In the genomic region with DNA sequence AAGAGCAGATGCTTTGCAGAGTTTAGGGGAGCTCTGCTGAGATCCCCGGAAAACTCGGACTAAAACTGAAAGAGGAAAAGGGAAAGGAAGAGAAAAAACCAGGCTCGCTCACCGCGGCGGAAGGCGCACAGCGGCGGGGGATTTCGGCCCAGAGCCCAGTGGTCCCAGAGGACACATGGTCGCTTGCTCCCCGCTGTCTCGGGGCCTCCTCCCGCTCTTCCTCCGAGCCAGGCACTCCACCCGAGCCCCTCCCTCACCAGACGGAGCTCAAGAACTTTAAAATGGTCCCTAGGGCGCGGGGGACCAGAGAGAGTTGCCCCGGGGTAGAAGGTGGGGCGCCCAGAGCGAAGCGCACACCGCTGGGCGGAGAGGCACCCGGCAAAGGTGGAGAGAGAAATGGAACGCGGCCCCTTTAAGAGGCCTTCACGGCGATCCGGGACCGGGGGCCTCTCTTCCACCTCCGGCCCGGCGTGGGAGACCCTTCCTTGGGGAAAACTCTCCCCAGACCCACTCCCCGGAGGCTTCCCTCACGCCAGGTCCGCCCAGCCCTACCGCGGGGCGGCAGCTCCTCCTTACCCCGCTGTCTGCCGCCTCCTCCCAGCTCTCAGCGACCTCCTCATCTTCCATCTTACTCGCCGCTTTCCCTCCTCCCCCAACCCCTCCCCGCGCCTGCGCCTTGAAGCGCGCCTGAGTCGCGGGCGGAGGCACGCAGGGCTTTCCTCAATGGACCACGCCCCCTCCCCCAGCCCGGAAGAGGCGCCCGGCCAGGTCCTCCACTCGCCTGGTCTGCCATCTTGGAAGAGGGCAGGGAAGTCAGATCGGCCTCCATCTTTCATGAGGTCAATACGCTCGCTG, we compare ENCODE assay signal across 8 mouse cellular contexts. TPM values are rescaled to one million over a fixed set of nuclear protein-coding genes. Genes with fewer than 3 reads are reported as not detected.
DNase-seq lines count a peak whose midpoint lies in the region; ATAC-seq and TF ChIP-seq lines count a peak whose summit lies in the region.

A gene (minus strand): TSS at position 660 of the 855 bp plus-strand sequence.

- H3K4me3 ChIP-seq in CH12.LX (replicated peaks in 1 of 3; ENCODE audit: low read depth in 2 of 3, low read length in 2 of 3, poor library complexity in 1 of 3) = peak within 1 kb of the TSS; percentile 73 to 88 (median 73)
- H3K4me3 ChIP-seq in forebrain, embryonic 12.5 days (replicated peaks) = peak within 1 kb of the TSS; percentile 89
- H3K4me3 ChIP-seq in heart, postnatal 0 days (ENCODE audit: low read depth, low read length) = peak within 1 kb of the TSS; percentile 79
- peak within 1 kb of the TSS; percentile 90 for H3K4me3 ChIP-seq in liver, embryonic 16.5 days (ENCODE audit: low read depth, low read length)
- H3K4me3 ChIP-seq in neural tube, embryonic 13.5 days = peak within 1 kb of the TSS; percentile 92
- H3K4me3 ChIP-seq in testis, adult 2 months (ENCODE audit: control insufficient read depth, low read depth, low read length) = peak within 1 kb of the TSS; percentile 91

- peaks cover 46% of the 10 kb centered on the region for H3K79me2 ChIP-seq in CH12.LX (replicated peaks; ENCODE audit: control insufficient read depth, extremely low read depth, insufficient read depth, poor library complexity, severe bottlenecking)

- TF ChIP-seq EP300 in CH12.LX (IDR thresholded peaks at IDR 0.05; ENCODE audit: low read length) = 0 out of 2 replicates have a peak, but pooled peaks have one; percentile 19
- TF ChIP-seq EP300 in heart, postnatal 0 days (IDR thresholded peaks at IDR 0.05; ENCODE audit: low read depth) = peak; percentile 56; the same call in 1 of the 2 replicates

- ATAC-seq in forebrain, embryonic 12.5 days (ENCODE audit: low FRiP score) = peak; percentile 93
- peak; percentile 96 for ATAC-seq in heart, postnatal 0 days (ENCODE audit: insufficient read depth, low read depth)
- ATAC-seq in liver, embryonic 16.5 days (ENCODE audit: low read depth) = peak; percentile 95
- peak; percentile 95 for ATAC-seq in neural tube, embryonic 13.5 days (ENCODE audit: low read depth)

- no peak for TF ChIP-seq RAD21 in CH12.LX (IDR thresholded peaks at IDR 0.05; ENCODE audit: low read depth, low read length)

- dilution Hi-C loops in CH12.LX (cut with MboI; ENCODE audit: extremely low pct_ligation_motif_present, extremely low pct_unique_long_range_greater_than_20kb, low sequenced_read_pairs) = no loop called here

- H3K9ac ChIP-seq in CH12.LX (ENCODE audit: insufficient read depth, low read depth) = peak within 1 kb of the TSS; percentile 87
- H3K9ac ChIP-seq in forebrain, embryonic 12.5 days = peak within 1 kb of the TSS; percentile 90
- peak within 1 kb of the TSS; percentile 74 for H3K9ac ChIP-seq in heart, postnatal 0 days (replicated peaks; ENCODE audit: low read depth, low read length)
- H3K9ac ChIP-seq in liver, embryonic 16.5 days (ENCODE audit: low read depth, low read length) = peak within 1 kb of the TSS; percentile 90
- H3K9ac ChIP-seq in neural tube, embryonic 13.5 days = peak within 1 kb of the TSS; percentile 89

- under 1% methylated on average over 63 of the region's 63 CpGs for WGBS in forebrain, embryonic 12.5 days
- whole genome bisulfite sequencing in heart, postnatal 0 days = 1% methylated on average over 56 of the region's 63 CpGs
- WGBS in liver, embryonic 16.5 days (ENCODE audit: insufficient replicate concordance) = 0% methylated on average over 55 of the region's 63 CpGs
- 1% methylated on average over 63 of the region's 63 CpGs for WGBS in neural tube, embryonic 13.5 days

- peak; percentile 85 for TF ChIP-seq POLR2A in CH12.LX (IDR thresholded peaks at IDR 0.05; ENCODE audit: low read depth, low read length)
- peak; percentile 96 for TF ChIP-seq POLR2A in testis, adult 2 months (IDR thresholded peaks at IDR 0.05; ENCODE audit: control insufficient read depth, low read depth, low read length)

- peak within 1 kb of the TSS; percentile 63 for H3K4me2 ChIP-seq in CH12.LX (ENCODE audit: insufficient read depth, low read depth, poor library complexity, severe bottlenecking)
- H3K4me2 ChIP-seq in forebrain, embryonic 12.5 days = peak within 1 kb of the TSS; percentile 95
- peak within 1 kb of the TSS; percentile 86 for H3K4me2 ChIP-seq in heart, postnatal 0 days (ENCODE audit: low read depth, low read length)
- peak within 1 kb of the TSS; percentile 98 for H3K4me2 ChIP-seq in liver, embryonic 16.5 days (ENCODE audit: low read depth, low read length)
- peak within 1 kb of the TSS; percentile 72 for H3K4me2 ChIP-seq in neural tube, embryonic 13.5 days

- H3K27me3 ChIP-seq in CH12.LX (replicated peaks) = no peaks in the 10 kb centered on the region
- 0 out of 2 replicates have a peak, but pooled peaks cover 3% of the 10 kb centered on the region for H3K27me3 ChIP-seq in forebrain, embryonic 12.5 days
- H3K27me3 ChIP-seq in heart, postnatal 0 days (ENCODE audit: control insufficient read depth, insufficient read depth, low read length) = no peaks in the 10 kb centered on the region
- no peaks in the 10 kb centered on the region for H3K27me3 ChIP-seq in liver, embryonic 16.5 days (ENCODE audit: control insufficient read depth, insufficient read depth, low read depth, low read length)
- H3K27me3 ChIP-seq in neural tube, embryonic 13.5 days = no peaks in the 10 kb centered on the region
- H3K27me3 ChIP-seq in testis, adult 2 months (ENCODE audit: control insufficient read depth, insufficient read depth, low read length) = no peaks in the 10 kb centered on the region

- in situ Hi-C loops in CH12.LX (cut with MboI; ENCODE audit: low pct_ligation_motif_present, low pct_unique_long_range_greater_than_20kb, low sequenced_read_pairs) = no loop called here

- no peak for TF ChIP-seq CTCF in CH12.LX (conservative IDR thresholded peaks at IDR 0.05 in 1 of 2, IDR thresholded peaks at IDR 0.05 in 1 of 2; ENCODE audit: low read depth in 2 of 2, low read length in 2 of 2)
- no peak for TF ChIP-seq CTCF in heart, postnatal 0 days (IDR thresholded peaks at IDR 0.05; ENCODE audit: low read depth)
- no peak for TF ChIP-seq CTCF in testis, adult 2 months (IDR thresholded peaks at IDR 0.05; ENCODE audit: control insufficient read depth, insufficient read depth, insufficient replicate concordance, low read depth, low read length)

- H3K9me3 ChIP-seq in CH12.LX (replicated peaks; ENCODE audit: low read length) = no peaks in the 10 kb centered on the region
- H3K9me3 ChIP-seq in forebrain, embryonic 12.5 days = no peaks in the 10 kb centered on the region
- no peaks in the 10 kb centered on the region for H3K9me3 ChIP-seq in heart, postnatal 0 days (replicated peaks; ENCODE audit: control insufficient read depth, low read length)
- no peaks in the 10 kb centered on the region for H3K9me3 ChIP-seq in liver, embryonic 16.5 days (replicated peaks; ENCODE audit: control insufficient read depth, low read length)
- H3K9me3 ChIP-seq in neural tube, embryonic 13.5 days = no peaks in the 10 kb centered on the region

- peaks cover 0 to 16% of the 10 kb centered on the region in 2 experiments for H3K36me3 ChIP-seq in CH12.LX (replicated peaks in 1 of 2; ENCODE audit: control insufficient read depth in 1 of 2, insufficient read depth in 1 of 2, low read length in 1 of 2)
- H3K36me3 ChIP-seq in forebrain, embryonic 12.5 days (replicated peaks) = no peaks in the 10 kb centered on the region
- no peaks in the 10 kb centered on the region for H3K36me3 ChIP-seq in heart, postnatal 0 days (replicated peaks; ENCODE audit: control insufficient read depth, insufficient read depth, low read length)
- H3K36me3 ChIP-seq in liver, embryonic 16.5 days (ENCODE audit: control insufficient read depth, insufficient read depth) = no peaks in the 10 kb centered on the region
- H3K36me3 ChIP-seq in neural tube, embryonic 13.5 days = no peaks in the 10 kb centered on the region
- H3K36me3 ChIP-seq in testis, adult 2 months (ENCODE audit: control insufficient read depth, insufficient read depth, low read length) = no peaks in the 10 kb centered on the region; the same call in 1 of the 2 replicates

- H3K27ac ChIP-seq in CH12.LX (ENCODE audit: insufficient read depth, low read depth) = peak within 1 kb of the TSS; percentile 91
- peak within 1 kb of the TSS; percentile 93 for H3K27ac ChIP-seq in forebrain, embryonic 12.5 days
- H3K27ac ChIP-seq in heart, postnatal 0 days (ENCODE audit: low read depth) = peak within 1 kb of the TSS; percentile 86
- H3K27ac ChIP-seq in liver, embryonic 16.5 days (ENCODE audit: low read length) = peak within 1 kb of the TSS; percentile 89
- peak within 1 kb of the TSS; percentile 97 for H3K27ac ChIP-seq in neural tube, embryonic 13.5 days (replicated peaks)
- peak within 1 kb of the TSS; percentile 91 for H3K27ac ChIP-seq in testis, adult 2 months (ENCODE audit: control insufficient read depth, insufficient read depth, low read depth, low read length)

- H3K4me1 ChIP-seq in CH12.LX (ENCODE audit: control insufficient read depth in 1 of 2, insufficient read depth in 2 of 2) = peaks cover 24 to 68% of the 10 kb centered on the region in 2 experiments
- H3K4me1 ChIP-seq in forebrain, embryonic 12.5 days = peaks cover 40% of the 10 kb centered on the region
- H3K4me1 ChIP-seq in heart, postnatal 0 days (ENCODE audit: control insufficient read depth, insufficient read depth) = peaks cover 35% of the 10 kb centered on the region
- peaks cover 37% of the 10 kb centered on the region for H3K4me1 ChIP-seq in liver, embryonic 16.5 days (ENCODE audit: control insufficient read depth, low read depth, low read length)
- peaks cover 48% of the 10 kb centered on the region for H3K4me1 ChIP-seq in neural tube, embryonic 13.5 days (replicated peaks)
- H3K4me1 ChIP-seq in testis, adult 2 months (ENCODE audit: control insufficient read depth, insufficient read depth, low read length) = peaks cover 4% of the 10 kb centered on the region; the same call in 1 of the 2 replicates

- peak; percentile 99 for DNase-seq in CH12.LX (ENCODE audit: extremely low read depth)
- DNase-seq in c-Kit-positive CD71-positive TER-119-negative erythroid progenitor cells, embryonic 14.5 days (ENCODE audit: low read depth) = peak; percentile 99
- peak; percentile 98 for DNase-seq in heart, postnatal 0 days (ENCODE audit: low spot score)
- peak; percentile 99 to 100 for DNase-seq in kidney, postnatal 4 days

TF ChIP-seq in CH12.LX, 34 proteins besides CTCF, POLR2A, EP300 and RAD21 (continues in another document):
- TF ChIP-seq ELF1 (IDR thresholded peaks at IDR 0.05; ENCODE audit: low read depth, low read length) = peak; percentile 98
- TF ChIP-seq USF2 (conservative IDR thresholded peaks at IDR 0.05; ENCODE audit: low read depth, low read length) = no peak

RNA-seq across cellular contexts. Expression of the gene that starts here (rescaled TPM):
- total RNA-seq in CH12.LX (2012; rRNA removed) (82.5 and 106 TPM in 2 replicates), CH12.LX (2014; rRNA removed) (77.8 and 80.9 TPM in 2 replicates)
- polyA plus RNA-seq in CH12.LX (2012; ENCODE audit: insufficient read length, low read depth) = 126 and 143 TPM in 2 replicates
- polyA plus RNA-seq in forebrain, embryonic 12.5 days (2016; fragmentation: Nextera tagmentation; extraction: Ambion mirVana) = 32.2 and 36.4 TPM in 2 replicates
- 72.9 and 73.8 TPM in 2 replicates for total RNA-seq in heart, postnatal 0 days (2014; rRNA removed; ENCODE audit: low replicate concordance)
- 18.5 and 19.4 TPM in 2 replicates for polyA plus RNA-seq in heart, postnatal 0 days (2015; fragmentation: Nextera tagmentation; extraction: Ambion mirVana)
- polyA plus RNA-seq in liver, embryonic 16.5 days (2015; fragmentation: Nextera tagmentation; extraction: Ambion mirVana) = 18.1 and 19.1 TPM in 2 replicates
- polyA plus RNA-seq in neural tube, embryonic 13.5 days (2015; fragmentation: Nextera tagmentation; extraction: Ambion mirVana) = 23.4 and 27.2 TPM in 2 replicates
- 8.2 and 8.6 TPM in 2 replicates for polyA plus RNA-seq in testis, adult 2 months (2012; rRNA removed)

Comparison
In these comparisons a context has a peak if more than half of its experiments do, and no peak if none do; other contexts are left out.
1. Peak in every context shown above with its lines: DNase-seq, ATAC-seq, H3K4me3 ChIP-seq and H3K27ac ChIP-seq.